Mouse (Mus musculus): ENCODE measurements at regions not wholly inside any gene's neighbourhood (a gene's known extent, or its start where the extent isn't known, plus 50 kb on each side); places are given as distances from the start of the nearest gene placed in this dataset.

GRCm38 (mm10) chr7:66593619-66594018, 95.8 kb downstream of the Asb7 start:
- no peaks in the 10 kb centered on the region for H3K79me2 ChIP-seq (replicated peaks; ENCODE audit: control insufficient read depth, extremely low read depth, insufficient read depth, poor library complexity, severe bottlenecking)
- dilution Hi-C loops (cut with MboI; ENCODE audit: extremely low pct_ligation_motif_present, extremely low pct_unique_long_range_greater_than_20kb, low sequenced_read_pairs) (no loop called here), in situ Hi-C loops (cut with MboI; ENCODE audit: low pct_ligation_motif_present, low pct_unique_long_range_greater_than_20kb, low sequenced_read_pairs) (no loop called here)
- H3K4me3 ChIP-seq (replicated peaks in 1 of 3; ENCODE audit: low read depth in 2 of 3, low read length in 2 of 3, poor library complexity in 1 of 3) = no peak overlapping the region
- TF ChIP-seq TCF12 (IDR thresholded peaks at IDR 0.05; ENCODE audit: low read depth, low read length) (no peak), USF2 (conservative IDR thresholded peaks at IDR 0.05; ENCODE audit: low read depth, low read length) (no peak), USF1 (IDR thresholded peaks at IDR 0.05; ENCODE audit: low read depth, low read length) (no peak), RAD21 (IDR thresholded peaks at IDR 0.05; ENCODE audit: low read depth, low read length) (no peak), E2F4 (IDR thresholded peaks at IDR 0.05; ENCODE audit: insufficient replicate concordance, low read depth, low read length) (no peak)
- no peak overlapping the region for H3K27ac ChIP-seq (ENCODE audit: insufficient read depth, low read depth)
- no peak for DNase-seq (ENCODE audit: extremely low read depth)
- peaks cover 8% of the 10 kb centered on the region for H3K9me3 ChIP-seq (replicated peaks; ENCODE audit: low read length)
- H3K36me3 ChIP-seq (replicated peaks in 1 of 2; ENCODE audit: control insufficient read depth in 1 of 2, insufficient read depth in 1 of 2, low read length in 1 of 2) = no peaks in the 10 kb centered on the region
- H3K4me1 ChIP-seq (ENCODE audit: control insufficient read depth in 1 of 2, insufficient read depth in 2 of 2) = no peaks in the 10 kb centered on the region
- no peak overlapping the region for H3K4me2 ChIP-seq (ENCODE audit: insufficient read depth, low read depth, poor library complexity, severe bottlenecking)
- no peak overlapping the region for H3K9ac ChIP-seq (ENCODE audit: insufficient read depth, low read depth)
- H3K27me3 ChIP-seq (replicated peaks) = peaks cover 46% of the 10 kb centered on the region

DNA sequence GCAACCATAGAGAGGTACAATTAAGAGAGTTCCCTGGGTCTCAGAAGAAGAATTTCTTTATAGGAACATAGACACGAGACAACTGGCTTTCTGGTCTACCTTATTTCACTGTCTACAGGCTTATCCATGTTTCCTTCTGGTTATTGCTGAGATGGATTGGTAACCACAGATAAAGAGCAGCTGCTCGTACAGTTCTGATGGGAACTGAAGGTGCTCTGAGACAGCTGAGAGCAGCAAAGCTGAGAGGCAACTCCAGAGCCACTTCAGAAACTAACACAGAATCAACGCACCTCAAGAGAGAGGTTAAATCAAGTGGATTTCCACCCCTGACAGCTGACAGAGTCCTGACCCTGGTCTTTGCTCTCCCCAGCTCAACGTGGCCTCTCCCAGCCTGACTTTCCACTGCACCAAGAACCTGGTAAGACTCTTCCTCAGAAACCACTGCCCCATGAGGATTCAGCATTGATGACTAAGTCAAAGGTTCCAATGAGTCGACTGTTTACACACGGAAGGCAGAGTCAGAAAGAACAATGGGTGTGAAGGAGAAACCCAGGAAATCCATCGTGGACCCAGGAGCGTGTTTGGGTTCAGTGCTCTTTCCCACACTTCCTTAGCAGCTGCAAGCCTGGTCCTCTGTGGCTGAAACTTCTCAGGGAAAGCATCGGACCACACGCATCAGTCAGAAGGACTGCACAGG, 97.7 kb downstream of the Asb7 start:
- TF ChIP-seq EP300 (IDR thresholded peaks at IDR 0.05; ENCODE audit: low read length) (no peak), NELFE (IDR thresholded peaks at IDR 0.05; ENCODE audit: low read depth, low read length) (no peak), CHD1 (IDR thresholded peaks at IDR 0.05; ENCODE audit: low read depth, low read length) (no peak)
- Histone ChIP-seq H3K4me3 (replicated peaks in 1 of 3; ENCODE audit: low read depth in 2 of 3, low read length in 2 of 3, poor library complexity in 1 of 3) (no peak overlapping the region), H3K79me2 (replicated peaks; ENCODE audit: control insufficient read depth, extremely low read depth, insufficient read depth, poor library complexity, severe bottlenecking) (no peaks in the 10 kb centered on the region), H3K9ac (ENCODE audit: insufficient read depth, low read depth) (no peak overlapping the region), H3K9me3 (replicated peaks; ENCODE audit: low read length) (peaks cover 8% of the 10 kb centered on the region), H3K4me1 (ENCODE audit: control insufficient read depth in 1 of 2, insufficient read depth in 2 of 2) (peaks cover 0 to under 1% of the 10 kb centered on the region in 2 experiments; a peak in 2 of 4 replicates), H3K27ac (ENCODE audit: insufficient read depth, low read depth) (no peak overlapping the region), H3K4me2 (ENCODE audit: insufficient read depth, low read depth, poor library complexity, severe bottlenecking) (no peak overlapping the region), H3K27me3 (replicated peaks) (peaks cover 34% of the 10 kb centered on the region), H3K36me3 (replicated peaks in 1 of 2; ENCODE audit: control insufficient read depth in 1 of 2, insufficient read depth in 1 of 2, low read length in 1 of 2) (no peaks in the 10 kb centered on the region)
- no peak for DNase-seq (ENCODE audit: extremely low read depth)
- in situ Hi-C loops (cut with MboI; ENCODE audit: low pct_ligation_motif_present, low pct_unique_long_range_greater_than_20kb, low sequenced_read_pairs) (no loop called here), dilution Hi-C loops (cut with MboI; ENCODE audit: extremely low pct_ligation_motif_present, extremely low pct_unique_long_range_greater_than_20kb, low sequenced_read_pairs) (no loop called here)

GRCm38 (mm10) chr7:66586511-66586910, 102.9 kb downstream of the Asb7 start:
- DNase-seq (ENCODE audit: extremely low read depth) = no peak
- H3K27me3 ChIP-seq (replicated peaks) = peaks cover 21% of the 10 kb centered on the region
- dilution Hi-C loops (cut with MboI; ENCODE audit: extremely low pct_ligation_motif_present, extremely low pct_unique_long_range_greater_than_20kb, low sequenced_read_pairs) = no loop called here
- H3K36me3 ChIP-seq (replicated peaks in 1 of 2; ENCODE audit: control insufficient read depth in 1 of 2, insufficient read depth in 1 of 2, low read length in 1 of 2) = no peaks in the 10 kb centered on the region
- no peak overlapping the region for H3K9ac ChIP-seq (ENCODE audit: insufficient read depth, low read depth)
- H3K27ac ChIP-seq (ENCODE audit: insufficient read depth, low read depth) = no peak overlapping the region
- no peak overlapping the region for H3K4me3 ChIP-seq (replicated peaks in 1 of 3; ENCODE audit: low read depth in 2 of 3, low read length in 2 of 3, poor library complexity in 1 of 3)
- H3K9me3 ChIP-seq (replicated peaks; ENCODE audit: low read length) = peaks cover 8% of the 10 kb centered on the region
- no peaks in the 10 kb centered on the region for H3K79me2 ChIP-seq (replicated peaks; ENCODE audit: control insufficient read depth, extremely low read depth, insufficient read depth, poor library complexity, severe bottlenecking)
- H3K4me2 ChIP-seq (ENCODE audit: insufficient read depth, low read depth, poor library complexity, severe bottlenecking) = no peak overlapping the region
- peaks cover 0 to 6% of the 10 kb centered on the region in 2 experiments; a peak in 2 of 4 replicates for H3K4me1 ChIP-seq (ENCODE audit: control insufficient read depth in 1 of 2, insufficient read depth in 2 of 2)
- TF ChIP-seq E2F4 (IDR thresholded peaks at IDR 0.05; ENCODE audit: insufficient replicate concordance, low read depth, low read length) = no peak
- TF ChIP-seq MAZ (IDR thresholded peaks at IDR 0.05; ENCODE audit: low read depth, low read length) = no peak
- no peak for TF ChIP-seq GABPA (IDR thresholded peaks at IDR 0.05; ENCODE audit: insufficient replicate concordance, low read depth, low read length)
- TF ChIP-seq UBTF (IDR thresholded peaks at IDR 0.05; ENCODE audit: low read depth, low read length) = no peak
- no peak for TF ChIP-seq TCF12 (IDR thresholded peaks at IDR 0.05; ENCODE audit: low read depth, low read length)
- TF ChIP-seq ZMIZ1 (IDR thresholded peaks at IDR 0.05; ENCODE audit: low read depth, low read length) = no peak
- TF ChIP-seq BHLHE40 (IDR thresholded peaks at IDR 0.05; ENCODE audit: low read depth, low read length) = no peak
- TF ChIP-seq PAX5 (IDR thresholded peaks at IDR 0.05; ENCODE audit: low read length) = no peak
- TF ChIP-seq POLR2A (IDR thresholded peaks at IDR 0.05; ENCODE audit: low read depth, low read length) = no peak
- TF ChIP-seq CHD2 (IDR thresholded peaks at IDR 0.05; ENCODE audit: low read length) = no peak
- TF ChIP-seq RAD21 (IDR thresholded peaks at IDR 0.05; ENCODE audit: low read depth, low read length) = no peak
- no peak for TF ChIP-seq RCOR1 (conservative IDR thresholded peaks at IDR 0.05; ENCODE audit: low read depth, low read length)
- no peak for TF ChIP-seq ETS1 (conservative IDR thresholded peaks at IDR 0.05; ENCODE audit: low read depth, low read length)
- no peak for TF ChIP-seq CHD1 (IDR thresholded peaks at IDR 0.05; ENCODE audit: low read depth, low read length)
- in situ Hi-C loops (cut with MboI; ENCODE audit: low pct_ligation_motif_present, low pct_unique_long_range_greater_than_20kb, low sequenced_read_pairs) = no loop called here
